Mouse (Mus musculus): Measurements from ENCODE around the gene Phactr1. TPM values are rescaled to one million over a fixed set of nuclear protein-coding genes. Genes with fewer than 3 reads are reported as not detected.

Phactr1 gene
- polyA plus RNA-seq, 1 experiment from 2014 or later, result 0.72 TPM

- H3K27me3 ChIP-seq (ENCODE audit: insufficient read depth, low read length), result no peaks in the 10 kb centered on the region
- ATAC-seq, result no peak
- H3K9me3 ChIP-seq (ENCODE audit: low read length), result no peaks in the 10 kb centered on the region
- H3K4me3 ChIP-seq (ENCODE audit: low read depth, low read length), result no peak overlapping the region
- H3K4me2 ChIP-seq (ENCODE audit: low read depth, low read length), result no peak overlapping the region
- H3K4me1 ChIP-seq (ENCODE audit: insufficient read depth), result no peaks in the 10 kb centered on the region
- no peak overlapping the region for H3K9ac ChIP-seq (replicated peaks)
- H3K27ac ChIP-seq (ENCODE audit: low read depth), result no peak overlapping the region
- DNase-seq, result no peak
- no peak for TF ChIP-seq EP300 (IDR thresholded peaks at IDR 0.05; ENCODE audit: low read depth)
- TF ChIP-seq CTCF (IDR thresholded peaks at IDR 0.05; ENCODE audit: low read depth), result no peak
- 58% methylated on average over 12 of the region's 12 CpGs for whole genome bisulfite sequencing (ENCODE audit: insufficient replicate concordance)
- H3K36me3 ChIP-seq (replicated peaks; ENCODE audit: insufficient read depth, low read length), result no peaks in the 10 kb centered on the region
Measured at GRCm38 (mm10) chr13:42889516-42890474, 209.4 kb downstream of the Phactr1 start.

- H3K27ac ChIP-seq (ENCODE audit: low read depth), result no peak overlapping the region
- H3K9me3 ChIP-seq (ENCODE audit: low read length), result no peaks in the 10 kb centered on the region
- no peaks in the 10 kb centered on the region for H3K27me3 ChIP-seq (ENCODE audit: insufficient read depth, low read length)
- no peak for TF ChIP-seq EP300 (IDR thresholded peaks at IDR 0.05; ENCODE audit: low read depth)
- TF ChIP-seq CTCF (IDR thresholded peaks at IDR 0.05; ENCODE audit: low read depth), result no peak
- H3K9ac ChIP-seq (replicated peaks), result no peak overlapping the region
- no peaks in the 10 kb centered on the region for H3K36me3 ChIP-seq (replicated peaks; ENCODE audit: insufficient read depth, low read length)
- WGBS (ENCODE audit: insufficient replicate concordance), result 66% methylated on average over 5 of the region's 5 CpGs
- no peak overlapping the region for H3K4me2 ChIP-seq (ENCODE audit: low read depth, low read length)
- H3K4me1 ChIP-seq (ENCODE audit: insufficient read depth), result no peaks in the 10 kb centered on the region
- DNase-seq, result no peak
- no peak overlapping the region for H3K4me3 ChIP-seq (ENCODE audit: low read depth, low read length)
- no peak for ATAC-seq
Measured at GRCm38 (mm10) chr13:42890651-42891050, 210.2 kb downstream of the Phactr1 start.

GRCm38 (mm10) chr13:42894016-42894415 is 213.6 kb downstream of the Phactr1 start:
- ATAC-seq (no peak), DNase-seq (no peak)
- Histone ChIP-seq H3K4me1 (ENCODE audit: insufficient read depth) (no peaks in the 10 kb centered on the region), H3K9me3 (ENCODE audit: low read length) (no peaks in the 10 kb centered on the region), H3K4me2 (ENCODE audit: low read depth, low read length) (no peak overlapping the region), H3K4me3 (ENCODE audit: low read depth, low read length) (no peak overlapping the region), H3K27me3 (ENCODE audit: insufficient read depth, low read length) (no peaks in the 10 kb centered on the region), H3K36me3 (replicated peaks; ENCODE audit: insufficient read depth, low read length) (no peaks in the 10 kb centered on the region), H3K27ac (ENCODE audit: low read depth) (no peak overlapping the region), H3K9ac (replicated peaks) (no peak overlapping the region)
- TF ChIP-seq EP300 (IDR thresholded peaks at IDR 0.05; ENCODE audit: low read depth) (no peak), CTCF (IDR thresholded peaks at IDR 0.05; ENCODE audit: low read depth) (no peak)
- 83% methylated on average over 10 of the region's 10 CpGs for WGBS (ENCODE audit: insufficient replicate concordance)

- Histone ChIP-seq H3K27me3 (ENCODE audit: insufficient read depth, low read length) (no peaks in the 10 kb centered on the region), H3K4me3 (ENCODE audit: low read depth, low read length) (no peak overlapping the region), H3K4me1 (ENCODE audit: insufficient read depth) (no peaks in the 10 kb centered on the region; the same call in 1 of the 2 replicates), H3K4me2 (ENCODE audit: low read depth, low read length) (no peak overlapping the region), H3K27ac (ENCODE audit: low read depth) (no peak overlapping the region), H3K9me3 (ENCODE audit: low read length) (no peaks in the 10 kb centered on the region), H3K9ac (replicated peaks) (no peak overlapping the region), H3K36me3 (replicated peaks; ENCODE audit: insufficient read depth, low read length) (no peaks in the 10 kb centered on the region)
- ATAC-seq, result no peak
- no peak for TF ChIP-seq EP300 (IDR thresholded peaks at IDR 0.05; ENCODE audit: low read depth)
- TF ChIP-seq CTCF (IDR thresholded peaks at IDR 0.05; ENCODE audit: low read depth), result no peak
- WGBS (ENCODE audit: insufficient replicate concordance), result 87% methylated on average over 12 of the region's 12 CpGs
- DNase-seq, result no peak
Measured at GRCm38 (mm10) chr13:42894598-42894997, 214.2 kb downstream of the Phactr1 start.

- no peaks in the 10 kb centered on the region; the same call in 1 of the 2 replicates for H3K4me1 ChIP-seq (ENCODE audit: insufficient read depth)
- no peaks in the 10 kb centered on the region for H3K27me3 ChIP-seq (ENCODE audit: insufficient read depth, low read length)
- H3K9me3 ChIP-seq (ENCODE audit: low read length), result no peaks in the 10 kb centered on the region
- 74% methylated on average over 3 of the region's 3 CpGs for WGBS (ENCODE audit: insufficient replicate concordance)
- TF ChIP-seq CTCF (IDR thresholded peaks at IDR 0.05; ENCODE audit: low read depth), result no peak
- no peak for TF ChIP-seq EP300 (IDR thresholded peaks at IDR 0.05; ENCODE audit: low read depth)
- no peak overlapping the region for H3K9ac ChIP-seq (replicated peaks)
- no peak overlapping the region for H3K27ac ChIP-seq (ENCODE audit: low read depth)
- DNase-seq (no peak), ATAC-seq (no peak)
- no peaks in the 10 kb centered on the region for H3K36me3 ChIP-seq (replicated peaks; ENCODE audit: insufficient read depth, low read length)
- no peak overlapping the region for H3K4me3 ChIP-seq (ENCODE audit: low read depth, low read length)
- H3K4me2 ChIP-seq (ENCODE audit: low read depth, low read length), result no peak overlapping the region
Measured at GRCm38 (mm10) chr13:42895980-42896379, 215.6 kb downstream of the Phactr1 start.

- Histone ChIP-seq H3K4me2 (ENCODE audit: low read depth, low read length) (no peak overlapping the region), H3K27me3 (ENCODE audit: insufficient read depth, low read length) (no peaks in the 10 kb centered on the region), H3K27ac (ENCODE audit: low read depth) (no peak overlapping the region), H3K4me3 (ENCODE audit: low read depth, low read length) (no peak overlapping the region), H3K9ac (replicated peaks) (no peak overlapping the region), H3K9me3 (ENCODE audit: low read length) (no peaks in the 10 kb centered on the region), H3K36me3 (replicated peaks; ENCODE audit: insufficient read depth, low read length) (no peaks in the 10 kb centered on the region), H3K4me1 (ENCODE audit: insufficient read depth) (no peaks in the 10 kb centered on the region; the same call in 1 of the 2 replicates)
- ATAC-seq, result no peak
- no peak for DNase-seq
- TF ChIP-seq CTCF (IDR thresholded peaks at IDR 0.05; ENCODE audit: low read depth) (no peak), EP300 (IDR thresholded peaks at IDR 0.05; ENCODE audit: low read depth) (no peak)
- WGBS (ENCODE audit: insufficient replicate concordance), result 58% methylated on average over 3 of the region's 3 CpGs
Measured at GRCm38 (mm10) chr13:42899611-42900010, 219.2 kb downstream of the Phactr1 start.
